Mouse (Mus musculus): ENCODE measurements around the gene Otub2.

Gene Otub2

GRCm38 (mm10) chr12:103396751-103397150, 8.3 kb downstream of the Otub2 start:
- TF ChIP-seq GATA4 (IDR thresholded peaks at IDR 0.05; ENCODE audit: insufficient replicate concordance, low read length): no peak

GRCm38 (mm10) chr12:103404131-103404530, 15.6 kb downstream of the Otub2 start:
- TF ChIP-seq GATA4 (IDR thresholded peaks at IDR 0.05; ENCODE audit: insufficient replicate concordance, low read length): no peak

- no peak for TF ChIP-seq GATA4 (IDR thresholded peaks at IDR 0.05; ENCODE audit: insufficient replicate concordance, low read length)
Measured at GRCm38 (mm10) chr12:103407720-103408119, 19.2 kb downstream of the Otub2 start, which contains the start of gene 9330161L09Rik. 9330161L09Rik (minus strand) TSS chr12:103407820.

- no peak for TF ChIP-seq GATA4 (IDR thresholded peaks at IDR 0.05; ENCODE audit: insufficient replicate concordance, low read length)
Measured at GRCm38 (mm10) chr12:103408144-103408543, 19.7 kb downstream of the Otub2 start.

- TF ChIP-seq GATA4 (IDR thresholded peaks at IDR 0.05; ENCODE audit: insufficient replicate concordance, low read length): no peak
Measured at GRCm38 (mm10) chr12:103425016-103425728, 36.7 kb downstream of the Otub2 start.

GRCm38 (mm10) chr12:103425729-103426470, 37.4 kb downstream of the Otub2 start, which contains the start of gene Ddx24:
Ddx24 (minus strand) TSS chr12:103425830.
- peak; percentile 98; the same call in 1 of the 2 replicates for TF ChIP-seq GATA4 (IDR thresholded peaks at IDR 0.05; ENCODE audit: insufficient replicate concordance, low read length)

- no peak for TF ChIP-seq GATA4 (IDR thresholded peaks at IDR 0.05; ENCODE audit: insufficient replicate concordance, low read length)
Measured at GRCm38 (mm10) chr12:103426710-103427109, 38.2 kb downstream of the Otub2 start.

GRCm38 (mm10) chr12:103433430-103433829, 44.9 kb downstream of the Otub2 start:
- TF ChIP-seq GATA4 (IDR thresholded peaks at IDR 0.05; ENCODE audit: insufficient replicate concordance, low read length): no peak

GRCm38 (mm10) chr12:103433986-103434731, 45.7 kb downstream of the Otub2 start, which contains the start of gene Ifi27:
Ifi27 (plus strand) TSS chr12:103434211.
- no peak for TF ChIP-seq GATA4 (IDR thresholded peaks at IDR 0.05; ENCODE audit: insufficient replicate concordance, low read length)

- TF ChIP-seq GATA4 (IDR thresholded peaks at IDR 0.05; ENCODE audit: insufficient replicate concordance, low read length): no peak
Measured at GRCm38 (mm10) chr12:103434861-103435260, 46.4 kb downstream of the Otub2 start.

- no peak for TF ChIP-seq GATA4 (IDR thresholded peaks at IDR 0.05; ENCODE audit: insufficient replicate concordance, low read length)
Measured at GRCm38 (mm10) chr12:103437601-103438000, 49.1 kb downstream of the Otub2 start.

- TF ChIP-seq GATA4 (IDR thresholded peaks at IDR 0.05; ENCODE audit: insufficient replicate concordance, low read length): no peak
Measured at GRCm38 (mm10) chr12:103443524-103443923, 55.0 kb downstream of the Otub2 start, which contains the start of gene Ifi27l2a. Ifi27l2a (minus strand) TSS chr12:103443680.

GRCm38 (mm10) chr12:103445060-103445459, 56.6 kb downstream of the Otub2 start:
- no peak for TF ChIP-seq GATA4 (IDR thresholded peaks at IDR 0.05; ENCODE audit: insufficient replicate concordance, low read length)

GRCm38 (mm10) chr12:103453361-103453760, 64.9 kb downstream of the Otub2 start:
- no peak for TF ChIP-seq GATA4 (IDR thresholded peaks at IDR 0.05; ENCODE audit: insufficient replicate concordance, low read length)

All from liver, adult (tissue).